Mouse (Mus musculus) brain, adult 2 months (tissue): ENCODE data around the gene Cdc42ep2.

Experiments used
- DNase-seq: peaks from one replicate; pipeline ENCODE4 v3.0.0; 2011; ENCODE audit warnings: low read depth, low spot score

Cdc42ep2 gene

DNA sequence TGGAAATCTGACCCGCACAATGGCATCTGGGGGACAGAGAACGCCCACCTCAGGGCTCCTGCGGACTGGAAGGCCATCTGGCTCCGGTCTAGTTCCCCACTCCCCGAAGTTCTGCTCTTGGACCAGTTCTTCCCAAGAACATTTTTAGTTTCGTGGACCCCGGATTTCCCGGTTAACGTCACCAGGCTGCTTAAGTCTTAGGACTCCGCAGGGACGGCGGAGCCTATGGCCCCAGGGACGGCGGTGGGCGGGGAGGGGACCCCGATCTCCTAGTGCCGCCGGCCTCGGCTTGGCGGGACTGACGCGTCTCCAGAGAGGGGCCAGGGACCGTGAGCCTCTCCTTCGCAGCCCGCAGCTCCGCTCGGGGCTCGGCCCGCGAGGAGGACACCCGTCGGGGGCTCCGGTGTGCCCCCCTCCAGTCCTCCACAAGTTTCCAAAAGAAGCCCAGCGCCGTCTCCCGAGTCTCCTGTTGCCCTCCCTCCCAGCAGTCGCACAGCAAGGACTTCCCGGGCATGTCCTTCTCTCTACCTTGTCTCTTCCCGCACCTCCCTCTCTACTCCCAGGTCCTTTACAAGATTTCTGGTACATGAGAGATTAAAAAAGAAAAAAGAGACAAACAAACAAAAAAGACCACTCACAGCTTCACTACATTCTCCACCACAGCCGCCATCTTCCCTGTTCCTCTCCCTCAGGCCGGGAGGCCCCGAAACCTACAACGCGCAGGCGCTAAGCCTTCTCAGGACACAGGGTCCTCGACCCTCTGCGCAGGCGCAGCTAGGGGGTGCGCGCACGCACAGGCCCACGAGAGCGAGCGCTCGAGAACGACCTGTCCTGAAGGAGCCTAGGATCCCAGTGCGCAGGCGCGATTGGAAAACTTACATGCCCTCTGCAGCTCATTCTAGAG is 12.3 kb downstream of the Cdc42ep2 start:
- peak; percentile 99 for DNase-seq

DNA sequence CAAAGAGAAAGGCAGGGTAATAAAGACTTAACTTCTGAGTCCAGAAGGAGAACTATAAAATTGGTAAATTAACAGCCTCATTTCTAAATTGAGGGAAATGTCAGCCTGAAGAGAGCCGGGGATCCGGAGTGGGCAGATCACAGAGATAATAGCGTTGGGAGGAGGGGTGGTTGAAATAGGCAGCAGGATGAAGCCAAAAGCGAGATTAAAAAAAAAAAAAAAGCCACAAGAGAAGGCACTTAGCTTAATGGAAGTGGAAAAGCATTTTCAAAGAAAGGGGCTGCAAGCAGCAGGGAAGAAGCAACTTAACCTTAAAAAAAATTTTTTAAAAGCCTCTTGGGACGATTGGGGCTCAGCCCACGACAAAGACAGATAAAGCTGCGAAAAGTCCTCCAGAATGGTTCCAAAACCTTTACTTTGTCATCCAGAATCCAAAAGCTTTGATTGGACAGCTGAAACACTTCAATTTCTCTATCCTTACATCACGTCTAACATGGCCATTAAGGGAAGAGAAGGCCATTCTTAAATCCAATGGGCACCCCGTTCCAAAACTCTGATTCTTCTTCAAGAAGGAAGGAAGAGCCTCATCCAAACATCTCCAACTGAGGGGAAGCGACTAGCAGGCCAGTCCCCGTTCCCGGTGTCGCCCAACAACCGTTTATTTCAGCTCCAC is 13.1 kb downstream of the Cdc42ep2 start:
- DNase-seq = peak; percentile 23

DNA sequence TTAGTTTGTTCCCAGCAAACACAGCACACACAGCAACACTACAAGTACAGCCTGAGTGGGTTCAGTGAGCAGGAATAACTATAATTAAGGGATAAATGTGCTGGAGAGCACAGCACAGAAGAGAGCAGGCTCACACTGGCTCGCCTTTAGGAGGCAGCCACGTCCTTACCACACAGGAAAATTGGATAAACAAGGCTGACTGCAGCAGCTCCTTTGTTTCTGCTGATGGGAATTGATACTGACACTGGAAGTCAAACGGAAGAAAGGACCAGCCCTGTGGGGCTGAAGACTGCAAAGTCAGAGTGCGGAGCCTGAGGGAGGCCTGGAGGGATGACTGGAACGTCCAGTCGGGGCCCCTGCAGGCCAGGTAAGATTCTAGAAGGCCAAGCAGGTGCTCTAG is 14.4 kb downstream of the Cdc42ep2 start:
- peak; percentile 50 for DNase-seq

DNA sequence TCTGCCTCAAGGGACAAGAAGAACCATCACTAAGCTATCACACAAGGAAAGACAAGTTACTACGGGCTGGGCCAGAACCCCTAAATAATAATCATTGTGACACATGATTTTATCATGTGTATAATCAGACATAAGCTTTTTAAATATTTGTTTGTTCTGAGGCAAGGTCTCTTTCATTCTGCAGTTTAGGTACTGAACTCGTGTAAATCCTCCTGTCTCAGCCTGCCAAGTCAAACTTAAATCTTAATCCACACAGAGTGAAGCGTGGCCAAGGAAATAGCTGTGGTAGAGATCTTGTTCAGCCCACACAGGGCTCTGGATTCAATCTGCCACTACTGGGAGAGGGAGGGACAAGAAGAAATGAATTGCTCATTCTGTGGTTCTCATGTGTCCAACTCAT is 17.3 kb downstream of the Cdc42ep2 start:
- no peak for DNase-seq

DNA sequence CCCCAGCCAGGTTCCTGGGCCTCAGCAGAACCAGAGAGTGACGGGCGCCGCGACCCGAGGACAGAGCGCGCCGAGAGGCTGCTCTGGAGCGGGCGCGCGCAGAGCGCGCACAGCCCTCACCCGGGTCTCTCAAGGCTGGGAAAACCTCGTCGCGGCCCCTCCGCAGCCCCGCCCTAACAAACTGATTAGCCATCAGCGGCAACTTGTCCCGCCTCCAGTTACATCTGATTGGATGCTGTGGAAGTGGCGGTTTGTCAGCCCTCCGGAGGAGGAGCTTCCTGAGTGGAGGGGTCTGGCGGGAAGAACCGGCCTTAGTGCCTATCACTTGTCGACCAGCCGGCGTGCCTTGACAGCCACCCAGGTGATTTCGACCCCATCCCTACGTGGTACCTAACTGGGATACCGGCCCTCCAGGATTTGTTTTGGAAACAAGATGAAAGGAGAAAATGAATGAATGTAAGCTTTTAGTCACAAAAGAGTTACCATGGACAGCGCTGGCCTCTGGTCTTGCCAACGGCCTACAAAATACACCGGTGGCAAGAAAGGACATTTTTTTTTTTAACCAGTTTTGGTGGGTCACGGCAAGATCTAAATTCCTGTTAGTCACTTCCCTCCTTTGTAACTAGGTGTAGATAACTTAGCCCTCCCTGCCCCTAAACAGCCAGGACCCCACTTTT is 30.5 kb downstream of the Cdc42ep2 start, which contains the start of gene Tigd3:
Tigd3 (minus strand) TSS at position 148 of the 677 bp plus-strand sequence.
- DNase-seq = peak; percentile 97

DNA sequence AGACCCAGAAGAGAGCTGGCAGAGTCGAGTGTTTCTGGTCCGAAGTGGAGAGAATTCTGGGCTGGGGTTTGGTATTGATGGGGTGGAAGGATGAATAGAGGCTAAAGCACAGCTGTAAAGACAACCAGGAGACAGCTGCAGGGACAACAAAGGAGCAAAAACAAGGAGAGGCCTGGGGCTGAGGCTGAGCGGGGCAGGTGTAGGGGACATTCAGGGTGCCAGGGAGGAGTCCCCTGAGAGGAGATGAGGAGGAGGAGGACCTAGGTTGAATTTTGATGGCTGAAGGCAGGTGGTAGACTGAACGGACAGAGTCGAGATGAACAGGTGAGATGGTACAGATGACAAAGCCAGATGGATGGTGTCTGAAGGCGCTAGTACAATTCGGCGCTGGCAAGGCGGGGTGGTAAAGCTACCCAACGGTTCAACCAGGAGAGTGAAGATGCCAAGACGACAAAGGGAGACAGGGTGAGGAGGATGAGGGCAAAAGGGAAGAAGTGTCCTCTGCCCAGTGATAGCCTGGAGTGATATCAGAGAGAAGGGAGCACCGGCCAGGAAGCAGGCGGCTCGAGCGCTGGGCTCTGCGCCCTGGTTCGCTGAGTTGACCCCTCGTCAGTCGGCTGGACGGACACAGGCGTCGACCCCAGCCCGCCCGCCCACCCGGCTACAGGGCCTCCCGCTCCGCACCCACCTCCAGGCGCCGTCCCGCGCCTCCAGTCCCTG is 31.2 kb downstream of the Cdc42ep2 start:
- DNase-seq = peak; percentile 18

DNA sequence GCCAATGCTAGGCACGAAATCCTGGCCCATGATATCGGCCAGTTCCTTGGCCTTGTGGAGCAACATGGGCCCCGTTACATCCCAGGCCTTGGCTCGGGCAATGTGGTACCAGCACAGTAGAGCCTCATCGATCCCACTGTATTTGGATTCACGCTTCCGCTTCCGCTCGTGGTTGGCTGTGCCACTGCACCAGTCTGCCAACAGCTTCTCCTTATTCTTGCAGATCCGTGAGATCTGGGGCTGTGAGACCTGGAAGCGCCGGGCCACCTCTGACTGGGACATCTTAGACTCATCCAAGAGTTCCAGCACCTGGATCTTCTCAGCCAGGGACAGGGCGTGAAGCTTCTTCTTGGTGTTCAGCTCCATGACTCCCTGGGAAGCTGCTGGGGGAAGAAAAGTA is 31.9 kb downstream of the Cdc42ep2 start:
- DNase-seq = no peak

DNA sequence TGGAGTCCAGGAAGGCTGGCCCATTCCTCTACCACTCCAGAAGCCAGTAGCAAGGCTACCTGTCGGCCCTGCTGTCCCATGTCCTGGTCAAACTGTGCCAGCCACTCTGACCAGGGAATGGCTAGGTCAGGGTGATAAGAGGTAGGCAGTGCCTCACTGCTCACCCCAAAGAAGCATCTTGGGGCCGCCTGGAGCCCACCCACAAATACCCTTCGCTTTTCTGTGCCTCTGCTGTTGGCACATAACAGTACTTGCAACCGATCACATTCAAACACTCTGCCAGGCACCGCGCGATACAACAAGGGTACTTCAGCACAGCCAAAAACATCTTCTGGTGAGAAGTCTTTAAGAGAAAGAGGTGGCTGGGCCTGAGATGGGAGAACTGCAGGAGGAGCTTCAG is 32.4 kb downstream of the Cdc42ep2 start:
- DNase-seq = no peak

DNA sequence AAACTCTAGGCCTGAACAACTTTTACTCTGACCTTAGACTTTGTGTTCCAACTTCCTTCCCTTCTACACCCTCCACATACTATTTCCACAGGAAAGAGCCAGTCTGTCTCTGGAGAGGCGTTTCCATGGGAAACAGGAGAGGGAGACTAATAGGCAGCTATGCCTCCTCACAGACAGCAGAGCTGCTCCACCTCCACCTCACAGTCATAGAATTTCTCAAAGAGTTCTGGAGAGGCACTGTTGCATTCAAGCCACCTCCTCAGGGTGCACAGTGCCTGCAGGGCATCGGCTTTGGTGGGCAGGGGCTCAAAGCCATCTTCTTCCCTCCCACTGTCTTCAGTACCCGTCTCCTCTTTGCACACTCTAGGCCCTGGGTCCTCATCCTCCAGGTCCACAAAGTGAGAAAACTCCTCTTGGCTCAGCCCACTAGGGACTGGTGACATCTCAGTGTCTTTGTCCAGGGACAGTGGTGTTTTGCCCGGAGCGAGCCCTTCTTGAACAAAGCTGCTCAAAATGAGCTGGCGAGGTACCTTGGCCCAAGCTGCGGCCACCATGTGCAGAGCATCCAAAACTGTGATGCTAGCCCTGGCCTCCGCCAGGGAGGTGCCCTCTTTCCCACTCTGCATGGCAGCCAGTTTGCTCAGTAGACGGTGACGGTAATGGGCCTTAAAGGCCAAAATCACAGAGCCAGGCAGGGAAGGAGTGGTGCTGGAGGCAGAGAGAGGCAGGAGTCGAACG is 32.9 kb downstream of the Cdc42ep2 start:
- DNase-seq = peak; percentile 45

DNA sequence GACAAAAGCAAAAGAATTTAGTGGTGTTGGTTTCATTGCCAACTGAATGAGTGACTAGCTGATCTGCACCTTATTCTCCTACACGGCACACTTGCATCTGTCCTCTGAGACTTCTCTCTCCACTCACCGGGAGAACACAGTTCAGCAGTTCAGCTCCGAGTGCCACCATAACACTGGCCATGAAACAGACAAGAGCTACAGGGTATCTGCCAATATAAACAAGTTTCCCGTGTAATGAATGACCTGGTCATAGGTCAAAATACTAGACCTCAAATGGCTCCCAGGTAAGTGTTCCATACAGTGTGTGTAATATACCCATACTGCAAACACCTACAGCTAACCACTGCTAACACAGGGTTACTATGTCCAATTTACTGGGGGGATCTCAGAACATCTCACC is 35.4 kb downstream of the Cdc42ep2 start:
- DNase-seq = no peak

DNA sequence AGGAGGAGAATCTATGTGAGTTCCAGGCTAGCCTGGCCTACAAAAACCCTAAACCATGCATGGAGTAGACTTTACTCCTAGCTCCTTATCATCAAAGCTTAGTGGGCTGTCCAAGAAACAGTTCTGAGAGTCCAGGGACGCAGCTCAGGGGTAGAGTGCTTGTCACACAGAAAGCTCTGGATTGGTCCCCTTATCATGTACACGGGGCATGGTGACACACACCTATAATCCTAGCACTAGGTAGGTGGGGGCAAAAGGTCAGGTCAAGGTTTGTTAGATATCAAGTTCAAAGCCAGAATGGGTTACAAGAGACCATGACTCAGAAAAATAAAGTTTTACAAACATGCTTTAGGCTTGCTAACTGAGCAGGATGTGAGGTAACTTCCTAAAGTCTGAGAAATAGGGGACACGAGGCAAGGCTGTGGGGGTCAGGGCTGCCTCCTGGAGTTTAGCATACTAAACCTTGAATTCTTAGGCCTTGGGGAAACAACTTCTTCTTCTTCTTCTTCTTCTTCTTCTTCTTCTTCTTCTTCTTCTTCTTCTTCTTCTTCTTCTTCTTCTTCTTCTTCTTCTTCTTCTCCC is 37.3 kb downstream of the Cdc42ep2 start:
- no peak for DNase-seq

DNA sequence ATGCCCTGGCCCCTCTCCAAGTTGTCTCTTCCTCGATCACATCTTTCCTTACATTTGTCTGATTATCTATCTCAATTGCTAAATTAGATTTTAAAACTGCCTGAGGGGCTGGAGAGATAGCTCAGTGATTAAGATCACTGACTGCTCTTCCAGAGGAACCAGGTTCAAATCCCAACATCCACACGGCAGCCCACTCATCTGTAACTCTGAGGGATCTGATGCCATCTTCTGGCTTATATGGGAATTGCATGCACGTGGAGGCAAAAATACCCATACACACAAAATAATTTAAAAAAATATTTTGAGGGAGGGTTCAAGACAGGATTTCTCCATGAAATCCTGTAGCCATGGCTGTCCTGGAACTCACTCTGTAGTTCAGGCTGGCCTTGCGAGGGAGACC is 38.8 kb downstream of the Cdc42ep2 start:
- no peak for DNase-seq

DNA sequence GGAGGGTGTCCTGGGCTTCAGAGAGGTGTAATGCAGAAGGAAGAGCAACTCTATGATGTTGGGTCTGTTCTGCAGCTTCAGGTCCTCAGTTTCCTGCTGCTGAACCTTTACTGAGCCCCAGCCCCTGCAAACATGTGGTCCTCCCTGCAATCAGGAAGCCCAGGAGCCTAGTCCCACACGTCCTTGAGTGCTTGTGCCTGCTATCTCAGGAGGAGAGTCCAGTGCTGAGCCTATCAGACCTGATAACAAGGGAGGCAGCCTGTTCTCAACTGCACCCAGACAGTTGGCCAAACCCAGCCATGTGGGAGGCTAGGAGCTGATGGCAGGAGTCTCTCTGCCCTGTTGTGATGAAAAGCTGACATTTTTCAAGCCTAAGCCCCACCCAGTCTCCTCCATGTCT is 40.7 kb downstream of the Cdc42ep2 start:
- DNase-seq = no peak

DNA sequence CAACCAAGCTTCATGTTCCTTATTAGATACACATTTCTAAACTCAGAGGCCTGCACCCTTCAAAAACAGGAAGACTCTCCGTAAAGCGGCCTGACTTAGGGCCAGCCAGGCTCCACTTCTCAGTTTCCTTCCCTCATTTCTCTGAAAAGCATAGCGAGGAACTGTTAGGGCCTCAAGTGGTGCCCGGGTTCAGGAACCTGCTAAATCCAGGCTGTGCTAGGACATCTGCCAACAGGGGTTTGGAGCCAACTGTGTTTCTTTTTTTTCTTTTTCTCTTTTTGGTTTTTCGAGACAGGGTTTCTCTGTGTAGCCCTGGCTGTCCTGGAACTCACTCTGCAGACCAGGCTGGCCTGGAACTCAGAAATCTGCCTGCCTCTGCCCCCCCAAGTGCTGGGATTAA is 42.5 kb downstream of the Cdc42ep2 start:
- DNase-seq = peak; percentile 39

DNA sequence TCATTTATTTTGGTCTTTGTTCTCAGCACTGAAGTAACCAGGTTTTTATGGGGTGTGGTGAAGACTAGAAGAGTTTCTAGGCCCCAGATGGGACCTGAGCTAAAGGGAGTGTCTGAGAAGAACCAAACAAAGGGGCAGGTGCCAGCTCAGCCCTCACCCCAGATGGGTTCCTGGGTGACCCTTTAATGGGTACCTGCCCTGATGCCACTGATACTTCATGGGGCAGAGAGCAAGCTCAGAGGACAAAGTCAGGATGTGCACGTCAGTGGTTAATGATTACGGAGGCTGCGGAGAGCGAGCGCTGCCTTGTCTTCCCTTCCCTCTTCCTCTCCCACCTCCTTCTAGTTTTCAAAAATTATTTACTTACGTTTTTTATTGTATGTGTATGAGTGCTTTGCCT is 43.5 kb downstream of the Cdc42ep2 start:
- DNase-seq = no peak

DNA sequence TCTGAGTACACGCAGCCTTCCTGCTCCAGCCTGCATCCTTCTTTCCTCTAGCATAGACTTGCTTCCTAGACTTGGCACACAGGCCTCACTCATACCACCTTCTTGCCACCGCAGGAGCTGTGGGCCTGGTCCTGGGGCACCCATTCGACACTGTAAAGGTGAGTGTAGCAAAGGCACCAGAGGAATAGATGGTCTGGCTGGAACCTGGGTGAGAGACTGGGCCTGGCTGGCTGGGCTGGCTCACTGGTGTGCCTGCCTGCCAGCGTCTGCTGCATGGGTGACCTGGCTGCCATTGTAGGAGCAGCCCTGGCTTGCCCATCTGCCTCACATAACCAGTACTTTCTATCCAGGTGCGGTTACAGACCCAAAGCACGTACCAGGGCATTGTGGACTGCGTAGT is 44.9 kb downstream of the Cdc42ep2 start:
- no peak for DNase-seq

DNA sequence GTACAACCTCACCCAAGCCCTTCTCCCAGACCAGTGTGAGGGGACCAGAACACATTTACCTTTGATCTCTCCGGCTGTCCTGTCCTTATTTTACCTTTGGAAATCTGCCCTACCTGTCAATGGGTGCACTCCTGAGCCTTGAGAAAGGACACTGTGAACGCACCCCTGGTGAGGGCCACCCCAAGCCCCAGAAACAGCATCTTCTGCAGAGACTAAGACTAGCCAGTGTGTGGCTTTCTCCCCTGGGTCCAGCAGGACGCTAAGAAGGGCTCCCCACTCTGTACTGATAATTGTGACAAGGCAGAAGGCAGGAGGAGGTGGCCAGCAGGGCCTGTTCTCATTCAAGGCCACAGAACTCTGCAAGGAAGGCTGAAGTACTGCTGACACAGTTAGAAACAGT is 45.7 kb downstream of the Cdc42ep2 start:
- DNase-seq = no peak

DNA sequence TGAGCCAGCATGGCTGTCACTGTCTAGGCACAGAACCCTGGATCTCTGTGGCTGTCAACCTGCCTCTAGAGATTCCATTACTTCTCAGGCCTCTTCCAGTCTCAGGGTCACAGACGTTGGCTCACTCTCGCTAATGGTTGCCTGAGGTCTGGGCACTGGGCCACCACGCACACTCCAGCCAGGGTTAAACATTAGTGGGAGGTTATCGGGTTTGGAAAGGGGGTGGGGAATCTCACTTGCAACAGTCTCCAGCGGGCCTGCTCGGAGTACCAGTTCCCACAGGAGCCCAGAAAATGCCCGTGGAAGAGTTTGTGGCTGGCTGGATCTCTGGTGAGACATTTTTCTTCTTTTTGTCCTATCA is 46.3 kb downstream of the Cdc42ep2 start:
- no peak for DNase-seq

DNA sequence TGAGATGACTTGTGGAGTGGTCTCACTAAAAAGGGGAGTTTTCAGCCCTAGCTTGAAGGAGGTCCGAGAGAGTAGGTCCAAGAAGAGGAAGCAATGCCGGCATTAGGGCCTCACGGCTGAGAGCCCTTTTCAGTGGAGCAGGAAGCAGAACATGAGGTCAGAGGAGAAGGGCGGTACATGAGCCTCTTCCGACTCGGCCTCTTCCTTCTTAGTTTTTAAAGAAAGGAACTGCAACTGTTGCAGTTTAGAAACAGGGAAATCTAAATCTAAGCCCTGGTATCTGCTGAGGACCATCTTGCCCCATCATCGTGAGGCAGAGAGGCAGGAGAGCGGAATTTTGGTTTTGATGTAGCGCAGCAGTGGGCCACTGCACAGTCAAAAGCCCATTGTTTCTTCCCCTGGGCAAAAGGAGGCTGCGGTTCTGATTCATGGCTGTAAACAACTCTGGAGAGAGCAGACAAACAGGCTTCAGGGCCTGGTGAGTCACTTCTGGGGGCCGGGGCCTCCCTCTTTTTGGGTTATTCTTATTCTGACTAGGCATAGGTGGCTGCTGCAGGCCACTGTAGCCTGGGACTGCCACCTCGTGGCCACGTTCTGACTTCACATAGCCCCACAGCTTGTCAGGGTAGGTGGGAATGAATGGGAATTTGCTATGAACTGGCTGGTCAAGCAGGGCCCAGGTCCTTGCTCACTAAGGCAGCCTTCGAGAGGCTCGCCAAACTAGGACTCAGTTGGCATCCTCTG is 46.8 kb downstream of the Cdc42ep2 start, which contains the start of gene Slc25a45:
Slc25a45 (plus strand) TSS at position 191 of the 744 bp plus-strand sequence.
- peak; percentile 93 for DNase-seq

DNA sequence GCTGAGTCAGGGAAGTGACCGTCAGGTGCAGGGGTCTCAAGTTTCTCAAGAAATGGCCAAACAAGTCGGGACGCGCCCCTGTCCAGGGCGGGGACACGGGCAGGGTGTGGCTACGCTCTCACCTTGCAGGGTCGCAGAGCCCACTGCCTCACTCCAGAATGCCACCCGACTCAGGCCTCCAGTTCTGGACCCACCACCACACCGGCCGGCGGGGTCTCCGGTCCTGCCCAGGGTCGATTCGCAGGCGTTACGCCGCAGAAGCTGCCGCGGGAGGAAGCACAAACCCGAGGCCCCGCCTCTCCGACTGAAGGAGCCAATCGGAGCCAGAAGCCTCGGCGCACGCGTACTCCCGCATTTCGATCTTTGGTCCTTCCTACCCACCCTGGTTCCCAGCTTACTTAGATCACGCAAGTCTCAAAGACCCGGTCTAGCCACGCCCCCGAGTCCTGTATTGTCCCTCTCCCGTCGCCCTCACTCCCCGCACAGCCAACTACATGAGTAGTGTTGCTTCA is 49.6 kb downstream of the Cdc42ep2 start, which contains the start of gene Frmd8:
Frmd8 (minus strand) TSS at position 306 of the 512 bp plus-strand sequence.
- peak; percentile 98 for DNase-seq
